Mouse (Mus musculus): ENCODE results near the gene Adra2a. TPM values are rescaled to one million over a fixed set of nuclear protein-coding genes. Genes with fewer than 3 reads are reported as not detected.

The Adra2a gene
- total RNA-seq, 2 experiments from 2014 or later: 0.12 TPM; not detected in 1

- no peak for ATAC-seq (replicated peaks; ENCODE audit: poor library complexity)
Measured at GRCm38 (mm10) chr19:54076362-54077349, 32.7 kb downstream of the Adra2a start.

- no peak for ATAC-seq (replicated peaks; ENCODE audit: poor library complexity)
Measured at GRCm38 (mm10) chr19:54081303-54081702, 37.4 kb downstream of the Adra2a start.

DNA sequence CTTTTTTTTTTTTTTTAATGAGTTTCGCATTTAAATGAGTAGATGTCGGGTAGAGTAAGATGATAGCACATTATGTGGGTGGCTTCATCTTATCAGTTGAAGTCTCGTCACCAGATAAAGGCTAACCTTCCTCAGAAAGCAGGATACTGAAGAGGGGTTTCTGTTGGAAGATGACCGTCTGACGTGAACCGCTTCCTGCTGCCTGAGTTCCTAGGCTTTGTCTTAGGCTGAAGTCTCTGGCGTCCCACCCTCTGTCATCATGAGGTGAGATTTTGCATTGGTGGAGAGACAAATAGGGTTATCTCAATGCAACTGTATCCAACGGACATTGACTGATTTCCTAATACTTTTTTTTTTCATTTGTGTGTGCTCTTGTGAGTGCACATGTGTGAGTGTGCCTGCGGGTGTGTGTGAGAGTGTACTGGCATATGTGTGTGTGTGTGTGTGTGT is 37.8 kb downstream of the Adra2a start:
- ATAC-seq (replicated peaks; ENCODE audit: poor library complexity): no peak

DNA sequence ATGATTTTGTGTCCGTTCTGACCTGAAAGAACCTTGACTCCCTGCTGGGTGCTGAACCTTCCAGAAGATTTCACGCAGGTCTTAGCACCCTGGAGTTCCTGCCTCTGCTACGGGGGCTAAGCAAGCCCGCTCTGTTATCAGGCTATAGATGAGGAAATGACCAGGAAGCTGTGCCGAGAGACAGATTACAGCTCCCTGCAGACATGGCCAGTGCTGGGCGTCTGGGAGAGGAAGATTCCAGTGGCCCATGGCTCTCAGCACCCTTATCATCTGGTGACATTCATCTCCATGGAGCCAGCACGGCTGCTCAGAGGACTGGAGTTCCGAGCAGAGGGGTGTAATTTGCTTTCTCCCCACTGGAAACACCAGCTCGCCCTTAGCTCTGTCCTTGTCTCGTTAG is 43.4 kb downstream of the Adra2a start:
- peak; percentile 85 for ATAC-seq (replicated peaks; ENCODE audit: poor library complexity)

DNA sequence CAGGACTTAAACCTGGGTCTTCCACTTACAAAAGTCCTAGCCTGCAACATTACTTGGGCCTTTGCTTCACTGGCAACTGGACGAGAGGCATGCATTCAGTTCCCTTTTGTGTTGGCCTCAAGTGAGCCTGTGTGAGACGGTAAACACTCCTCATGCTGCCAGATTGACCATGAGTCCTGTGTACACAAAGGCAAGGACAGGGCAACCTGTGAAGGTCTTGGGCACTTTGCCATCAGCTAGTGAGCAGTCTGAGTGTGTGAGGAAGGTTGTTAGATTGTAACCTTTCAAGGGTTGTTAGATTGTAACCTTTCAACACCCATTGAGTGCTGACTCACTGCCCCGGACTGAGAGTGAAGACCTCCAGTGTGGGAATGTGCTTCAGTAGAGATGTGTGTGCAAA is 49.6 kb downstream of the Adra2a start:
- no peak for ATAC-seq (replicated peaks; ENCODE audit: poor library complexity)

- ATAC-seq (replicated peaks; ENCODE audit: poor library complexity): no peak
Measured at GRCm38 (mm10) chr19:54095716-54096115, 51.8 kb downstream of the Adra2a start.

DNA sequence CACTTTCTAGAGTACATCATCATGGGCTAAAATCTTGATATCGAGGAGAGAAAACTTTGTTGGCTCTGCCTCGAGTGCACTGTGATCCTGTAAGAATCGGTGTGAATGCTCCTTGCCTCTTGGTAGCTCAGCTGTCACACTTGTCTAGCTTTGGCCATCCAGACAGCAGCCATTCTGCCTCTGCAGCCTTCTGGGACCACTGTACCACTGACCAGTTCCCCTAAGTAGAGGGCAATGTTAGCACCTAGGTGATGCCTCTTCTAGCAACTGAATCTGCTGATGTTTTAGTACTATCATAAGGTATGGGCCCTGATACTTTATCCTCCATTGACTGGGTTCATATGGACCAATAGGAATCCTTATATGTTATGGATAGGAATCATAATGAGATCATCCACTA is 54.4 kb downstream of the Adra2a start:
- no peak for ATAC-seq (replicated peaks; ENCODE audit: poor library complexity)

Other genes with a start within 250 kb of the Adra2a start
- gene Pdcd4, start 151.9 kb upstream of the Adra2a start, total RNA-seq (2015): 295 and 305 TPM in 2 replicates
- 358 and 441 TPM in 2 replicates for gene Pdcd4, start 151.9 kb upstream of the Adra2a start, total RNA-seq (2017)
- gene Shoc2, start 99.8 kb upstream of the Adra2a start, total RNA-seq (2015): 47.0 and 55.1 TPM in 2 replicates
- 43.3 and 44.2 TPM in 2 replicates for gene Shoc2, start 99.8 kb upstream of the Adra2a start, total RNA-seq (2017)
- 72.9 and 88.8 TPM in 2 replicates for gene Bbip1, start 99.5 kb upstream of the Adra2a start, total RNA-seq (2015)
- gene Bbip1, start 99.5 kb upstream of the Adra2a start, total RNA-seq (2017): 36.2 and 55.0 TPM in 2 replicates